ENCODE assay signal across 28 mouse cellular contexts in genomic region chr11:34124852-34125251, GRCm38 (mm10). TPM values are rescaled to one million over a fixed set of nuclear protein-coding genes. Genes with fewer than 3 reads are reported as not detected.
"Had no signal": no experiment of that assay in that cellular context is flagged by ENCODE, and none has a peak within 500 bp of the region (broad histone marks: within the 10 kb centered on the region; RNA-seq: fewer than 3 reads in every experiment).

No protein-coding gene starts in this region.

- H3K4me1 ChIP-seq: limb, embryonic 15.5 days; midbrain, embryonic 12.5 days; neural tube, embryonic 12.5 days; neural tube, embryonic 15.5 days; stomach, embryonic 15.5 days had no signal

- H3K36me3 ChIP-seq: limb, embryonic 12.5 days; limb, embryonic 15.5 days; midbrain, embryonic 12.5 days; midbrain, embryonic 15.5 days; neural tube, embryonic 12.5 days; neural tube, embryonic 15.5 days; stomach, embryonic 15.5 days had no signal

- H3K27ac ChIP-seq: limb, embryonic 12.5 days; limb, embryonic 15.5 days; liver, embryonic 14.5 days; macrophage; midbrain, embryonic 12.5 days; midbrain, embryonic 15.5 days; neural tube, embryonic 12.5 days; neural tube, embryonic 15.5 days; stomach, embryonic 15.5 days had no signal

- H3K9me3 ChIP-seq: limb, embryonic 12.5 days; limb, embryonic 15.5 days; midbrain, embryonic 12.5 days; midbrain, embryonic 15.5 days; neural tube, embryonic 12.5 days; neural tube, embryonic 15.5 days; stomach, embryonic 15.5 days had no signal

- H3K4me2 ChIP-seq: limb, embryonic 12.5 days; limb, embryonic 15.5 days; liver, embryonic 11.5 days; lung, embryonic 14.5 days; midbrain, embryonic 12.5 days; midbrain, embryonic 15.5 days; neural tube, embryonic 12.5 days; neural tube, embryonic 15.5 days; stomach, embryonic 15.5 days had no signal

- DNase-seq: kidney, adult 2 months; kidney, postnatal 36 days; left cerebral cortex, postnatal 4 days; liver, postnatal 0 days; lung, embryonic 14.5 days; right cerebral cortex, adult 18-20 months; right cerebral cortex, postnatal 14 days; right cerebral cortex, postnatal 4 days; spleen, adult 18-20 months; thymus, adult 2 months; thymus, postnatal 14 days; thymus, postnatal 4 days had no signal

- ATAC-seq: intestine, postnatal 0 days; liver, postnatal 0 days; lung, postnatal 0 days; midbrain, embryonic 15.5 days had no signal

- H3K4me3 ChIP-seq: limb, embryonic 12.5 days; limb, embryonic 15.5 days; midbrain, embryonic 12.5 days; midbrain, embryonic 15.5 days; neural tube, embryonic 12.5 days; neural tube, embryonic 15.5 days; stomach, embryonic 15.5 days had no signal

- H3K9ac ChIP-seq: limb, embryonic 12.5 days; limb, embryonic 15.5 days; liver, embryonic 14.5 days; liver, postnatal 0 days; lung, embryonic 14.5 days; midbrain, embryonic 12.5 days; midbrain, embryonic 15.5 days; neural tube, embryonic 12.5 days; neural tube, embryonic 15.5 days; stomach, embryonic 15.5 days had no signal

- H3K27me3 ChIP-seq: limb, embryonic 15.5 days; midbrain, embryonic 12.5 days; midbrain, embryonic 15.5 days; neural tube, embryonic 12.5 days; neural tube, embryonic 15.5 days; stomach, embryonic 15.5 days had no signal

RNA-seq across cellular contexts. Expression of gene 4930469K13Rik, which starts 26.5 kb away (rescaled TPM):
- total RNA-seq: layer of hippocampus, adult 18-20 months; layer of hippocampus, postnatal 14 days; left cerebral cortex, adult 8-10 months; left cerebral cortex, postnatal 14 days; left cerebral cortex, postnatal 4 days had no signal
- polyA plus RNA-seq: intestine, postnatal 0 days; limb, embryonic 12.5 days; liver, embryonic 11.5 days; liver, embryonic 14.5 days; liver, postnatal 0 days; lung, embryonic 14.5 days; lung, postnatal 0 days; macrophage; midbrain, embryonic 12.5 days; midbrain, embryonic 15.5 days had no signal
